Mouse (Mus musculus): Measurements from ENCODE around the gene Nfkb2. TPM values are rescaled to one million over a fixed set of nuclear protein-coding genes. Genes with fewer than 3 reads are reported as not detected.
A peak's percentile ranks its signal among the peaks of the same experiment; 100 is the strongest.

Nfkb2 gene
- polyA plus RNA-seq, 1 experiment from 2014 or later, result 7.7 TPM

DNA sequence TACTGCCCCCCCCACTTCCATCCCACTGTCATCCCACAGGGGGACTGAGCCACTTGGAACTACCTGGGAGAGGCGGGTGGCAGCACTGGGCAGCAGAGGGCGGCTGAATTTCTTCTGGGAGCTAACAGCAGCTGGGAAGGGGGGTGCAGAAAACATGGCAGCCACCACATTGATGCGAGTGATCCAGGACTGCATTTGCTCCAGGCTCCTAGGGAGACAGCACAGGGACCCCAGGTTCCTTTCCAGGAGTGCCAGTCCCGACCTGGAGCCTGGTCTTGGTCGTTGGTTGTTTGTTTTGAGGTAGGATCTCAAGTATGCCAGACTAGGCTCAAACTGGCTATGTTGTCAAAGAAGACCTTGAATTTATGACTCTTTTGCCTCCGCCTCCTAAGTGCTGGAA, 9.5 kb downstream of the Nfkb2 start:
- ATAC-seq (ENCODE audit: insufficient read depth), result no peak
- no peaks in the 10 kb centered on the region for H3K4me1 ChIP-seq (ENCODE audit: insufficient read depth)
- 65% methylated on average over 6 of the region's 6 CpGs for WGBS

DNA sequence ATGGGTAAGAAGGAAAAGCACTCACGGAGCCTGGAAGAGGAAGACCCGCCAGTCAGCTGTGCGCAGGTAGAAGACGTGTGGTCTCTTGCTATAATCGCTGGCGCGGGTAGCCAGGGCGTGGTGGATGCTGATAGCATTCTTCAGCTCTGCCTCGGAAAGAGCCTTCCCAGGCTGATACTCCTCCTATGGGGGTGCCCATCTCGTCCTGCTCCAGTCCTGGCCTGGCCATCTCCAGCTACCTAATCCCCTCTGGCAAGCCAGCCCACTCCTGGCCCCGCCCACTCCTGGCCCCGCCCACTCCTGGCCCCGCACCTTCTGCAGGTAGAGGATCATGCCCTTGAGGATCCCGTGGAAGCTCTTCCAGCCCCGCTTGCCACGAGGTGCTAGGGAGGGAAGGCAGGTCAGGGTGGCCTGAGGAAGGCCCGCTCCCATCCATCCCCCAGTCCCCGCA, 10.1 kb downstream of the Nfkb2 start:
- Histone ChIP-seq H3K27ac (ENCODE audit: low read depth) (no peak overlapping the region), H3K9me3 (ENCODE audit: low read depth, low read length) (no peaks in the 10 kb centered on the region), H3K36me3 (ENCODE audit: insufficient read depth) (peaks cover 15% of the 10 kb centered on the region; the same call in 1 of the 2 replicates), H3K9ac (no peak overlapping the region), H3K4me2 (peak overlapping the region; percentile 31; the same call in 1 of the 2 replicates), H3K4me3 (ENCODE audit: low read depth, low read length) (no peak overlapping the region), H3K4me1 (ENCODE audit: insufficient read depth) (no peaks in the 10 kb centered on the region), H3K27me3 (ENCODE audit: insufficient read depth, low read length) (peaks cover 54% of the 10 kb centered on the region)
- DNase-seq, result no peak
- no peak for TF ChIP-seq CTCF (IDR thresholded peaks at IDR 0.05; ENCODE audit: low read depth)
- no peak for ATAC-seq (ENCODE audit: insufficient read depth)
- WGBS, result 12% methylated on average over 18 of the region's 18 CpGs

More for the DNA sequence above, 9.5 kb downstream of the Nfkb2 start:
- H3K9ac ChIP-seq, result no peak overlapping the region
- TF ChIP-seq CTCF (IDR thresholded peaks at IDR 0.05; ENCODE audit: low read depth), result no peak
- H3K27me3 ChIP-seq (ENCODE audit: insufficient read depth, low read length), result peaks cover 48% of the 10 kb centered on the region
- no peak overlapping the region for H3K27ac ChIP-seq (ENCODE audit: low read depth)
- H3K9me3 ChIP-seq (ENCODE audit: low read depth, low read length), result no peaks in the 10 kb centered on the region
- DNase-seq, result no peak
- no peak overlapping the region for H3K4me2 ChIP-seq
- no peak overlapping the region for H3K4me3 ChIP-seq (ENCODE audit: low read depth, low read length)
- H3K36me3 ChIP-seq (ENCODE audit: insufficient read depth), result peaks cover 15% of the 10 kb centered on the region; the same call in 1 of the 2 replicates

DNA sequence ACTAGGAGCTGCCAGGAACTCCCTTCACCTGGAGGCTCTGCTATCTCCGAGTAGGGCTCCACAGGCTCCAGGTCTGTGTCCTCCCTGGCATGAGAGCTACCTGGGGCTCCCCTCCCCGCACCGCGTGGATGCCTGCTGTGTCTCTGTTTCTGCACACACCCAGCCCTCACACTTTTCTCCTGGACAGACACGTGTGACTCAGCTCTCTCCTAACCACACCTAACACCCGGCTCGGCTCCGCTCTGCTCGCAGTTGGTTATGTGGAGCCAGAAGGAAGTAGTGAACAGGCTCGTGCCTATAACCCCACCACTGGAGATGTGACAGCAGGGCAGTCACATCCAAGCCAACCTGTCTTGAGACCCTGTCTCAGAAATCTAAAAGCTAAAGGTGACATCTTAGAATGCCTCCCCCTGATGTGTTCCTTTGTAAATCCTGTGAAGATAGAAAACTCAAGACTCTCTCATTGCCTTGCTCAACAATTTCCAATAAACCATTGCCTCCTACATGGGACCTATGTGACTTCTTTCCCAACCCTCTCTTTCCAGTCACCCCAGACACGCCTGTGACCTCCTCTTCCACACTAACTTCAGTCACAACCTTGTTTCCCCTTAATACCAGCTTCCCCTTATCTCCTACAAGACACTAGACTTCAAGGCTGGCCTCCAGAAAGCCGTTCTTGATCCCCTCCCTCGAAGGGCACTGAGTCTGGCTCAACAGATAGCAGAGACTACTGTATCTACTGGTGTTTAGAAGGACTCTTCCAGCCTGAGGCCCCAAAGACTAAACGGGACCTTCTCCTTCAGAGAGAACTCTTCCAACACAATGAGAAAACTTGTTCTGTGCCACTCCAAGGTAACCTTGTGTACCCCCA, 11.0 kb downstream of the Nfkb2 start:
- Histone ChIP-seq H3K27ac (ENCODE audit: low read depth) (0 out of 2 replicates have a peak overlapping the region, but pooled peaks have one; percentile 21), H3K4me1 (ENCODE audit: insufficient read depth) (no peaks in the 10 kb centered on the region), H3K9me3 (ENCODE audit: low read depth, low read length) (no peaks in the 10 kb centered on the region), H3K4me3 (ENCODE audit: low read depth, low read length) (no peak overlapping the region), H3K9ac (no peak overlapping the region), H3K27me3 (ENCODE audit: insufficient read depth, low read length) (peaks cover 64% of the 10 kb centered on the region), H3K36me3 (ENCODE audit: insufficient read depth) (peaks cover 8% of the 10 kb centered on the region; the same call in 1 of the 2 replicates), H3K4me2 (peak overlapping the region; percentile 5; the same call in 1 of the 2 replicates)
- DNase-seq (no peak), ATAC-seq (ENCODE audit: insufficient read depth) (no peak)
- TF ChIP-seq CTCF (IDR thresholded peaks at IDR 0.05; ENCODE audit: low read depth), result no peak
- WGBS, result 31% methylated on average over 14 of the region's 14 CpGs

DNA sequence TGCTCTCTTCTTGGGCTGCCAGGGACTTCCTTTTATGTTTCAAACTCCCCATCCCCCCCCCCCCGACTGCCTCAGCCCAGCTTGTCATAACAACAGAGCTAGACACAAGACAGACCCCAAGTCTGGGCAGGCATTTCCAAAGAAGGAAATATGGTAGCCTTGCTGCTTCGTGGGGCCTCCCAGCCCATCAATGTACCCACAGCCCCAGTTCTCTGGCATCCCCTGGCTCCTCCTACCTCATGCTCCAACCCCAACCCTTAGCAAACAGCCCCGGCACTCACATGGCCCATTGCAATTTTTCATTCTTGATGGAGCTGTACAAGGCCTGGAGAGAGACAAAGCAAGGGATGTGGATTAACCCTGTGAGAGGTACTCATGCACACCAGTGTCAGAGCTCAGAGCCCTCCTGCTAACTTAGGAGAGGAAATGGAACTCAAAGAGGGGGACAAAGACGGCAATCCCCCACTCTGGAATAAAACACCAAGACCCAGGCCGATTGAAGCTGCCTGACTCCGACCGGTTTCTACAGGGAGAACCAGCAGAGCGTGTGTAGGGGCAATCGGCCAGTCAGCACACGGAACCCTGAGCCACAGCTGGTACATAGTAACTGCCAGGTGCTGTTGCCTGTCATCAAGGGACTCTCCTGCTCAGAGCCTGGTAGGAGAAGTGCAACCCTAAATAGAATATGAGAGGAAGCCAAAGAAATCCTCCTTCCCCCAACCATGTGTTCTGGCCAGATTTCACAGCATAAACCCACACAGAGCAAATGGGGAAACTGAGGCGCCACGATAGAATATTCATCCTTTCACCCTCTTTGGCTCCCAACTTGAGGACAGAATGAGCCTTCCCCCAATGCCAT, 11.9 kb downstream of the Nfkb2 start:
- DNase-seq, result no peak
- peak; percentile 16; the same call in 1 of the 2 replicates for ATAC-seq (ENCODE audit: insufficient read depth)

DNA sequence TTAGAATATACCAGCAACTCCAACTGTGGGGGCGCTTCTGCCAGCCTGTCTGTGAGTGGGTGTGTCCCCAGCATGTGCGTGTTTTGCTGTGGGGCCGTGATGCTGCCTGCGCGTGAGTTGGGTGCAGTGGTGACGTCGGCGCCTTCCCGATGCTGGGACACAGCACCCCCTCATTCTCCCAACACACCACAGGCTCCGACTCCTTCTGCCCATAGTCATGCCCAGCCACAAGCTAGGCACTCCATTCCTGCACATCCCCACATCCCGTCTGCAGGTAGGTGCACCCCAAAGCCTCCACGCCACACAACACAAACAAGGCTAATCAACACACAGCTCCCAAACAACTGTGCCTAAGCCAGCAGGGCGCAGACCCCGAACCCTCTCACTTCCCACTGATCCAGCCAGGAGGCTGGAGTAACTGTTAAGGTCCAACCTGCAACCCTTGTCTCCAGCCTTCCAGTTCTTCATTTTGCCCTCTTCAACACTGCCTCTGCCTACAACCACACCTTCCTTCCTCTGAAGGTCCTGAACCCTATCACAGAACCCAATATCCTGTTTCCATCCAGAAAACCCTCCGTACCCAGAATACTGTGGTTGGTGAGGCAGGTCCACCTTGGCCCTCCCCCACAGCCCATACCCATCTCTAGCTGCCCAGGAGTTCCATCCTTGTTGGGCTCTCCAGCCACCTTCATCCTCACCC, 12.9 kb downstream of the Nfkb2 start:
- no peak overlapping the region; the same call in 1 of the 2 replicates for H3K27ac ChIP-seq (ENCODE audit: low read depth)
- H3K27me3 ChIP-seq (ENCODE audit: insufficient read depth, low read length), result peaks cover 80% of the 10 kb centered on the region

More for the DNA sequence above, 11.9 kb downstream of the Nfkb2 start:
- peaks cover 72% of the 10 kb centered on the region for H3K27me3 ChIP-seq (ENCODE audit: insufficient read depth, low read length)
- H3K27ac ChIP-seq (ENCODE audit: low read depth), result peak overlapping the region; percentile 42; the same call in 1 of the 2 replicates
- peaks cover 4% of the 10 kb centered on the region; the same call in 1 of the 2 replicates for H3K36me3 ChIP-seq (ENCODE audit: insufficient read depth)
- no peaks in the 10 kb centered on the region for H3K9me3 ChIP-seq (ENCODE audit: low read depth, low read length)
- peak overlapping the region; percentile 72 for H3K4me2 ChIP-seq
- no peak for TF ChIP-seq CTCF (IDR thresholded peaks at IDR 0.05; ENCODE audit: low read depth)
- H3K4me3 ChIP-seq (ENCODE audit: low read depth, low read length), result peak overlapping the region; percentile 46; the same call in 1 of the 2 replicates
- H3K4me1 ChIP-seq (ENCODE audit: insufficient read depth), result no peaks in the 10 kb centered on the region
- 44% methylated on average over 12 of the region's 12 CpGs for WGBS
- no peak overlapping the region for H3K9ac ChIP-seq

DNA sequence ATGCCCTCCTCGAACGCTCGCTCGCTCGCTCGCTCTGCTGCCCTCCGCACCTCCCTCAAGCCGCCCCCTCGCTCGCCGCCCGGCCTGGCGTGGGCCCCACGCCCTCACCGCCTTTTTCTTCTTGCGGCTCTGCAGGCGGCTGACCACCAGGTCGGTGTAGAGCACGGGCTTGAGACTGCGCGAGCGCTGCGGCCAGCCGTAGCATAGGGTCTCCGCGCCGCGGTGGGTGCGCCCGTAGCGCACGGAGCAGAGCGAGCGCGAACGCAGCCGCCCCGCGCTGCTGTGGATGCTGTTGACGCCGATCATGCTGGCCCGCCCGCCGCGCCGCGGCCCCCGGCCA, 13.4 kb downstream of the Nfkb2 start:
- Histone ChIP-seq H3K27ac (ENCODE audit: low read depth) (no peak overlapping the region; the same call in 1 of the 2 replicates), H3K9ac (peak overlapping the region; percentile 41; the same call in 1 of the 2 replicates), H3K4me1 (ENCODE audit: insufficient read depth) (no peaks in the 10 kb centered on the region), H3K4me2 (peak overlapping the region; percentile 72), H3K36me3 (ENCODE audit: insufficient read depth) (no peaks in the 10 kb centered on the region), H3K4me3 (ENCODE audit: low read depth, low read length) (peak overlapping the region; percentile 46), H3K9me3 (ENCODE audit: low read depth, low read length) (no peaks in the 10 kb centered on the region), H3K27me3 (ENCODE audit: insufficient read depth, low read length) (peaks cover 83% of the 10 kb centered on the region)
- peak; percentile 14 for DNase-seq
- WGBS, result under 1% methylated on average over 48 of the region's 48 CpGs
- TF ChIP-seq CTCF (IDR thresholded peaks at IDR 0.05; ENCODE audit: low read depth), result no peak
- ATAC-seq (ENCODE audit: insufficient read depth), result peak; percentile 5; the same call in 1 of the 2 replicates

More for the DNA sequence above, 12.9 kb downstream of the Nfkb2 start:
- TF ChIP-seq CTCF (IDR thresholded peaks at IDR 0.05; ENCODE audit: low read depth), result no peak
- no peaks in the 10 kb centered on the region for H3K4me1 ChIP-seq (ENCODE audit: insufficient read depth)
- DNase-seq (no peak), ATAC-seq (ENCODE audit: insufficient read depth) (no peak)
- H3K4me3 ChIP-seq (ENCODE audit: low read depth, low read length), result peak overlapping the region; percentile 46
- WGBS, result 30% methylated on average over 15 of the region's 15 CpGs
- H3K9me3 ChIP-seq (ENCODE audit: low read depth, low read length), result no peaks in the 10 kb centered on the region
- peak overlapping the region; percentile 41; the same call in 1 of the 2 replicates for H3K9ac ChIP-seq
- no peaks in the 10 kb centered on the region for H3K36me3 ChIP-seq (ENCODE audit: insufficient read depth)
- peak overlapping the region; percentile 72 for H3K4me2 ChIP-seq
